11 mouse cellular contexts compared by ENCODE assay signal in the genomic region with DNA sequence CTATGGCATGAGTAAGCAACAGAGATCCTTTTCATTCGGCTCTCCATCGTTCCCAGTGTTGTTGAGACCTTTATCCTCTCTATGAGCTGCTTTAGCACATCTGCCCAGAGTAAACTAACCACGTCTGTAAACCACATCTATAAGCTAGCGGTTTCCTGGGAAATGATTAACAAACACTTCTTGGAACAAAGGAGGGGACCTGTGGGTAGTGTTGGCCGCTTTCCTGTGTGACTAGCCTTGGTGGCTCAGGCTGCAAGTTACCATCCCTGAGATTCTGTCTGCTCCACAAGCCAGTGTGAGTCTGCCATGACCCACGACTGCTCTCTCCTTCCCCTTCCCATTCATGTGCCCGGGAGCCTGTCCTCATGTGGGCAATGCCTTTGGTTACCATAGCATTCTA. TPM values are rescaled to one million over a fixed set of nuclear protein-coding genes. Genes with fewer than 3 reads are reported as not detected.
DNase-seq lines count a peak whose midpoint lies in the region; ATAC-seq and TF ChIP-seq lines count a peak whose summit lies in the region.
"Had no signal": no experiment of that assay in that cellular context is flagged by ENCODE, and none has a peak within 500 bp of the region (broad histone marks: within the 10 kb centered on the region; RNA-seq: fewer than 3 reads in every experiment).

No protein-coding gene starts in this region.

- WGBS in forebrain, postnatal 0 days, result 39% methylated on average over 7 of the region's 7 CpGs
- 23% methylated on average over 7 of the region's 7 CpGs for WGBS in liver, postnatal 0 days (ENCODE audit: insufficient replicate concordance)

- no peak overlapping the region for H3K4me3 ChIP-seq in forebrain, postnatal 0 days (ENCODE audit: low read depth, low read length)
- no peak overlapping the region for H3K4me3 ChIP-seq in liver, postnatal 0 days (ENCODE audit: low read depth, low read length)
- H3K4me3 ChIP-seq: embryonic facial prominence, embryonic 13.5 days; liver, embryonic 13.5 days had no signal

- peaks cover 32% of the 10 kb centered on the region for H3K4me1 ChIP-seq in forebrain, postnatal 0 days (ENCODE audit: insufficient read depth)
- H3K4me1 ChIP-seq in liver, postnatal 0 days (ENCODE audit: insufficient read depth), result peaks cover 20% of the 10 kb centered on the region
- H3K4me1 ChIP-seq: liver, embryonic 13.5 days had no signal

- peak; percentile 28 for DNase-seq in adrenal gland, adult 2 months
- no peak for DNase-seq in adrenal gland, postnatal 25 days
- DNase-seq in 3134 (ENCODE audit: extremely low read depth, insufficient read length, low spot score), result peak; percentile 45
- DNase-seq in forebrain, postnatal 0 days, result no peak
- no peak for DNase-seq in liver, postnatal 0 days
- DNase-seq in right cerebral cortex, postnatal 10 days (ENCODE audit: low spot score in 2 of 2), result no peak
- no peak for DNase-seq in adrenal gland, postnatal 14 days
- DNase-seq in ovary, postnatal 36 days (ENCODE audit: low spot score), result no peak
- DNase-seq: heart, adult 11 months; liver, embryonic 13.5 days had no signal

- ATAC-seq in forebrain, postnatal 0 days, result no peak
- ATAC-seq in liver, postnatal 0 days, result peak; percentile 71

- no peak for TF ChIP-seq CTCF in forebrain, postnatal 0 days (IDR thresholded peaks at IDR 0.05; ENCODE audit: low read depth)
- no peak for TF ChIP-seq CTCF in liver, postnatal 0 days (IDR thresholded peaks at IDR 0.05; ENCODE audit: low read depth)

- H3K27me3 ChIP-seq in forebrain, postnatal 0 days (ENCODE audit: insufficient read depth, low read length), result no peaks in the 10 kb centered on the region
- H3K27me3 ChIP-seq in liver, postnatal 0 days (ENCODE audit: insufficient read depth, low read length), result no peaks in the 10 kb centered on the region
- H3K27me3 ChIP-seq: liver, embryonic 13.5 days had no signal

- no peak overlapping the region for H3K4me2 ChIP-seq in forebrain, postnatal 0 days (ENCODE audit: low read depth)
- no peak overlapping the region for H3K4me2 ChIP-seq in liver, postnatal 0 days (ENCODE audit: low read depth, low read length)
- H3K4me2 ChIP-seq: embryonic facial prominence, embryonic 13.5 days; liver, embryonic 13.5 days had no signal

- no peak overlapping the region; the same call in 1 of the 2 replicates for H3K9ac ChIP-seq in forebrain, postnatal 0 days
- no peak overlapping the region for H3K9ac ChIP-seq in liver, postnatal 0 days (replicated peaks)
- H3K9ac ChIP-seq: embryonic facial prominence, embryonic 13.5 days; liver, embryonic 13.5 days had no signal

- H3K27ac ChIP-seq in forebrain, postnatal 0 days (ENCODE audit: low read depth, low read length), result peak overlapping the region; percentile 84
- H3K27ac ChIP-seq in liver, postnatal 0 days (ENCODE audit: low read depth), result no peak overlapping the region
- H3K27ac ChIP-seq: embryonic facial prominence, embryonic 13.5 days; liver, embryonic 13.5 days had no signal

- peaks cover 13% of the 10 kb centered on the region for H3K36me3 ChIP-seq in forebrain, postnatal 0 days (ENCODE audit: insufficient read depth)
- no peaks in the 10 kb centered on the region for H3K36me3 ChIP-seq in liver, postnatal 0 days (replicated peaks; ENCODE audit: insufficient read depth, low read length)
- H3K36me3 ChIP-seq: embryonic facial prominence, embryonic 13.5 days; liver, embryonic 13.5 days had no signal

- no peak for TF ChIP-seq EP300 in liver, postnatal 0 days (IDR thresholded peaks at IDR 0.05; ENCODE audit: low read depth)

- no peaks in the 10 kb centered on the region for H3K9me3 ChIP-seq in forebrain, postnatal 0 days (ENCODE audit: low read length)
- no peaks in the 10 kb centered on the region for H3K9me3 ChIP-seq in liver, postnatal 0 days (ENCODE audit: low read length)
- H3K9me3 ChIP-seq: embryonic facial prominence, embryonic 13.5 days; liver, embryonic 13.5 days had no signal

RNA-seq across cellular contexts. Expression of gene Serpinh1, which starts 41.6 kb away (rescaled TPM):
- total RNA-seq in adrenal gland, adult 2 months (2021), result 100 to 1,000 TPM; 276 to 356 TPM
- 358 and 377 TPM in 2 replicates for polyA plus RNA-seq in adrenal gland, adult 2 months (2012; rRNA removed)
- total RNA-seq in adrenal gland, postnatal 25 days (2021), result 318 and 396 TPM in 2 replicates
- 127 and 160 TPM in 2 replicates for total RNA-seq in forebrain, postnatal 0 days (2014; rRNA removed)
- 117 and 121 TPM in 2 replicates for polyA plus RNA-seq in forebrain, postnatal 0 days (2015; fragmentation: Nextera tagmentation; extraction: Ambion mirVana)
- 24.0 and 29.6 TPM in 2 replicates for polyA plus RNA-seq in liver, postnatal 0 days (2015; fragmentation: Nextera tagmentation; extraction: Ambion mirVana)
- 291 and 364 TPM in 2 replicates for total RNA-seq in adrenal gland, postnatal 14 days (2021)

RNA-seq across cellular contexts. Expression of gene Map6, which starts 44.2 kb away (rescaled TPM):
- 10 to 100 TPM in 1 of 2 experiments, 1 to 10 TPM in 1; 7.5 to 10.2 TPM for total RNA-seq in adrenal gland, adult 2 months (2021)
- 4.9 and 7.0 TPM in 2 replicates for polyA plus RNA-seq in adrenal gland, adult 2 months (2012; rRNA removed)
- 6.7 and 8.8 TPM in 2 replicates for total RNA-seq in adrenal gland, postnatal 25 days (2021)
- 187 and 234 TPM in 2 replicates for total RNA-seq in forebrain, postnatal 0 days (2014; rRNA removed)
- polyA plus RNA-seq in forebrain, postnatal 0 days (2015; fragmentation: Nextera tagmentation; extraction: Ambion mirVana), result 71.9 and 98.0 TPM in 2 replicates
- polyA plus RNA-seq in liver, postnatal 0 days (2015; fragmentation: Nextera tagmentation; extraction: Ambion mirVana), result 0.06 TPM in 2 replicates
- total RNA-seq in adrenal gland, postnatal 14 days (2021), result 7.0 and 11.9 TPM in 2 replicates

Comparison
In these comparisons a context has a peak if more than half of its experiments do, and no peak if none do; other contexts are left out.
1. DNase-seq: peak in adrenal gland, adult 2 months (single experiment) and 3134 (single experiment); none in adrenal gland, postnatal 25 days (single experiment), forebrain, postnatal 0 days (single experiment), liver, postnatal 0 days (single experiment), right cerebral cortex, postnatal 10 days (0 of 2), adrenal gland, postnatal 14 days (single experiment) and ovary, postnatal 36 days (single experiment).
2. RNA of gene Map6, which starts 44.2 kb away (total RNA-seq): 187 to 234 TPM in forebrain, postnatal 0 days; 7.5 to 10.2 TPM in adrenal gland, adult 2 months, 6.7 to 8.8 TPM in adrenal gland, postnatal 25 days and 7.0 to 11.9 TPM in adrenal gland, postnatal 14 days; every median in the first group is over 10 times any median in the second.